Mouse (Mus musculus): ENCODE data around the gene Il12rb1. TPM values are rescaled to one million over a fixed set of nuclear protein-coding genes. Genes with fewer than 3 reads are reported as not detected.

The Il12rb1 gene
- polyA plus RNA-seq, 1 experiment: 1.1 TPM

GRCm38 (mm10) chr8:70772075-70772474 is 36.2 kb upstream of the Il12rb1 start:
- Histone ChIP-seq H3K4me3 (ENCODE audit: insufficient read depth, low read length) (no peak overlapping the region), H3K4me1 (ENCODE audit: control insufficient read depth, insufficient read depth, low read length) (peaks cover 8% of the 10 kb centered on the region; the same call in 1 of the 2 replicates), H3K27ac (ENCODE audit: insufficient read depth, low read length) (no peak overlapping the region)
- TF ChIP-seq POLR2A (IDR thresholded peaks at IDR 0.05; ENCODE audit: extremely low read depth, insufficient read depth, low read length) (no peak), CTCF (IDR thresholded peaks at IDR 0.05; ENCODE audit: extremely low read depth, insufficient read depth, low read length) (no peak)

- H3K4me3 ChIP-seq (ENCODE audit: insufficient read depth, low read length): no peak overlapping the region
- no peak overlapping the region for H3K27ac ChIP-seq (ENCODE audit: insufficient read depth, low read length)
- H3K4me1 ChIP-seq (ENCODE audit: control insufficient read depth, insufficient read depth, low read length): peaks cover 8% of the 10 kb centered on the region; the same call in 1 of the 2 replicates
- TF ChIP-seq CTCF (IDR thresholded peaks at IDR 0.05; ENCODE audit: extremely low read depth, insufficient read depth, low read length): no peak
- no peak for TF ChIP-seq POLR2A (IDR thresholded peaks at IDR 0.05; ENCODE audit: extremely low read depth, insufficient read depth, low read length)
Observed at GRCm38 (mm10) chr8:70772890-70773289, 35.4 kb upstream of the Il12rb1 start.

DNA sequence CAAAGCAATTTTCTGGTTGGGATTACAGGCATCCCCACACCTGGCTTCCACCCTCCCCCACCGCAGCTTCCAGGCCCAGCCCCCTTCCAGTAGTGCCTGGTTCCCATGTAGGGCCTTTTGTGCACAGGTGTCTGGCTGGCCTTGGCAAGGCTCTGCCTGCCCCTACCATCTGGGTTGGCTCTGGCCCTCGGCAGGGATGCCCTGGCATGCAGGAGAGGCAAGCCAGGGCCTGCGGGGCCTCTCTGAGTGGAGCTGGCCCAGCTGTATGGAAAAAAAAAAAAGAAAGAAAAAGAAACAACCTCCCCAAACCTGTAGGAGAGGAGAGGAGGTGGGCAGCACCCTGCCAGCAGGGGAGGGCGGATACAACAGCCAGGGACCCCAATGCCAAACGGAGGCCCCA is 34.8 kb upstream of the Il12rb1 start:
- H3K27ac ChIP-seq (ENCODE audit: insufficient read depth, low read length): peak overlapping the region; percentile 41; the same call in 1 of the 2 replicates

GRCm38 (mm10) chr8:70773833-70774232 is 34.4 kb upstream of the Il12rb1 start:
- Histone ChIP-seq H3K27ac (ENCODE audit: insufficient read depth, low read length) (peak overlapping the region; percentile 41; the same call in 1 of the 2 replicates), H3K4me1 (ENCODE audit: control insufficient read depth, insufficient read depth, low read length) (peaks cover 8% of the 10 kb centered on the region; the same call in 1 of the 2 replicates), H3K4me3 (ENCODE audit: insufficient read depth, low read length) (no peak overlapping the region)
- no peak for TF ChIP-seq POLR2A (IDR thresholded peaks at IDR 0.05; ENCODE audit: extremely low read depth, insufficient read depth, low read length)
- TF ChIP-seq CTCF (IDR thresholded peaks at IDR 0.05; ENCODE audit: extremely low read depth, insufficient read depth, low read length): no peak

More for the DNA sequence above, 34.8 kb upstream of the Il12rb1 start:
- no peak for TF ChIP-seq POLR2A (IDR thresholded peaks at IDR 0.05; ENCODE audit: extremely low read depth, insufficient read depth, low read length)
- no peak for TF ChIP-seq CTCF (IDR thresholded peaks at IDR 0.05; ENCODE audit: extremely low read depth, insufficient read depth, low read length)
- H3K4me3 ChIP-seq (ENCODE audit: insufficient read depth, low read length): no peak overlapping the region
- peaks cover 8% of the 10 kb centered on the region; the same call in 1 of the 2 replicates for H3K4me1 ChIP-seq (ENCODE audit: control insufficient read depth, insufficient read depth, low read length)

DNA sequence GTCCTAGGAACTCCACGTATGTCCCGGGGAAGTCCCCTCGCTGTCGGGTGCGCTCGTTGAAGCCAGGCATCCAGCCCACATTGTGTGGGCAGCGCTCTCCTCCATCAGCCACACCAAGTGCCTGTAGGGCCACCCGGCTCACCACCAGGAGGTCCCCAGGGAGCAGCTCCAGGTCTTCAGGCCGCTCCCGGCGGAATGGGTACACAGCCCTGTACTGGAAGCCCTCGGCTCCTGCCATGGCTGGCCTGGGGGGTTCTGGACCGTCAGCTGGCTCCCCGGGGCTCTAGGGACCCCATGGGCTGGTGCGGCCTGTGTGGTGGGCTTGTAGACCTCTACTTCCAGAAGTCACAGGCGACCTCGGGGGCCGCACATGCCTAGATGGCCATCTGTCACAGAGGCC is 33.5 kb upstream of the Il12rb1 start:
- no peak overlapping the region for H3K4me3 ChIP-seq (ENCODE audit: insufficient read depth, low read length)
- H3K27ac ChIP-seq (ENCODE audit: insufficient read depth, low read length): no peak overlapping the region
- peaks cover 8% of the 10 kb centered on the region; the same call in 1 of the 2 replicates for H3K4me1 ChIP-seq (ENCODE audit: control insufficient read depth, insufficient read depth, low read length)
- TF ChIP-seq POLR2A (IDR thresholded peaks at IDR 0.05; ENCODE audit: extremely low read depth, insufficient read depth, low read length) (no peak), CTCF (IDR thresholded peaks at IDR 0.05; ENCODE audit: extremely low read depth, insufficient read depth, low read length) (no peak)

DNA sequence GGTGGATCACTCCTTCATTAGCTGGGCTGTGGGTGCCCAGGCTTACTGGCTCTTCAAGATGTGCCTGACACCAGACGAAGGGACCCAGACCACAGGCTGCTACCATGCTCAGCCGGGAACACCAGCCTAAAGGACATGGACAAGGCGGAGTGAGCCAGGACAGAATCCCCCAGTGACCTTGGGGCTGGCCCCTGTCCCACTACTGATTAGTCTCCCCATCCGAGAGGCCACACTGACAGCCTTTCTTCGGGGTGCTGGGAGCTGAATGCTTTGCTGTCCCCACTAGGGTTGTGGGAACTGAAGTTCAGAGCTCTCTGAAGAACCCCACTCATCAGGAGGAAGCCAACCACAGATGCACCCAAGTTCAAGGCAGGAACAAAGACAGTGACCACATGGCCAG is 33.0 kb upstream of the Il12rb1 start:
- TF ChIP-seq CTCF (IDR thresholded peaks at IDR 0.05; ENCODE audit: extremely low read depth, insufficient read depth, low read length) (no peak), POLR2A (IDR thresholded peaks at IDR 0.05; ENCODE audit: extremely low read depth, insufficient read depth, low read length) (no peak)
- no peak overlapping the region for H3K27ac ChIP-seq (ENCODE audit: insufficient read depth, low read length)
- peak overlapping the region; percentile 41 for H3K4me3 ChIP-seq (ENCODE audit: insufficient read depth, low read length)
- peaks cover 8% of the 10 kb centered on the region; the same call in 1 of the 2 replicates for H3K4me1 ChIP-seq (ENCODE audit: control insufficient read depth, insufficient read depth, low read length)

DNA sequence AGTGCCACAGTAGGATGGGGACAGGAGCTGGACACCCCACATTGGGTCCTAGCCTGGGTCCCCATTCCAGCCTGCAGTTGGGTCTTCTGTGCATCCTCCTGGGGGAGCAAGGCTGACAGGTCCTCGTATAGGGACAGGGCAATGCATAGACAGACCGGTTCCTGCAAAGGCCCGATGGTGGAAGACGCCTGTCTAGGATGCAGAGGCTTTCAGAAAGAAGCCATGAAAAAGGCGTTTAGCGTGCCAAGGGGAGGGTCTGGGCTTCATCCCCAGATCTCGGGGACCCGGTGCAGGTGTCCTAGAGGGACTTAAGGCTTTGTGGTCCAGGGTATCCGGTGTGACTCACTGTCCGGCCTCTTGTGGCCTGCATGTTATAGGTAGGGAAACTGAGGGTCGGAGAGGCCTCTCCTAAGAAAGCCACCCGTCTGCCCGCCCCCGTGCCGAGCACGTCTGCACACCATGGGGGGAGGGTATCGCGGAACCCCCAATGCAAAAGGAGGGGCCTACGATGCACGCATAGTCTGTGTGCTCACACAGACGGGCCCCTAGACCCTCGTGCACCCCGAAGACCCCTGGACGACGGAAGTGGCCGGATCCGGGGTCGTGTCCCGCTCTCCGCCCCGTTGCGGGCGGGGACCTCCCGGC is 32.3 kb upstream of the Il12rb1 start:
- Histone ChIP-seq H3K4me3 (ENCODE audit: insufficient read depth, low read length) (peak overlapping the region; percentile 41), H3K4me1 (ENCODE audit: control insufficient read depth, insufficient read depth, low read length) (peaks cover 8% of the 10 kb centered on the region; the same call in 1 of the 2 replicates), H3K27ac (ENCODE audit: insufficient read depth, low read length) (peak overlapping the region; percentile 94)
- TF ChIP-seq CTCF (IDR thresholded peaks at IDR 0.05; ENCODE audit: extremely low read depth, insufficient read depth, low read length) (no peak), POLR2A (IDR thresholded peaks at IDR 0.05; ENCODE audit: extremely low read depth, insufficient read depth, low read length) (no peak)

DNA sequence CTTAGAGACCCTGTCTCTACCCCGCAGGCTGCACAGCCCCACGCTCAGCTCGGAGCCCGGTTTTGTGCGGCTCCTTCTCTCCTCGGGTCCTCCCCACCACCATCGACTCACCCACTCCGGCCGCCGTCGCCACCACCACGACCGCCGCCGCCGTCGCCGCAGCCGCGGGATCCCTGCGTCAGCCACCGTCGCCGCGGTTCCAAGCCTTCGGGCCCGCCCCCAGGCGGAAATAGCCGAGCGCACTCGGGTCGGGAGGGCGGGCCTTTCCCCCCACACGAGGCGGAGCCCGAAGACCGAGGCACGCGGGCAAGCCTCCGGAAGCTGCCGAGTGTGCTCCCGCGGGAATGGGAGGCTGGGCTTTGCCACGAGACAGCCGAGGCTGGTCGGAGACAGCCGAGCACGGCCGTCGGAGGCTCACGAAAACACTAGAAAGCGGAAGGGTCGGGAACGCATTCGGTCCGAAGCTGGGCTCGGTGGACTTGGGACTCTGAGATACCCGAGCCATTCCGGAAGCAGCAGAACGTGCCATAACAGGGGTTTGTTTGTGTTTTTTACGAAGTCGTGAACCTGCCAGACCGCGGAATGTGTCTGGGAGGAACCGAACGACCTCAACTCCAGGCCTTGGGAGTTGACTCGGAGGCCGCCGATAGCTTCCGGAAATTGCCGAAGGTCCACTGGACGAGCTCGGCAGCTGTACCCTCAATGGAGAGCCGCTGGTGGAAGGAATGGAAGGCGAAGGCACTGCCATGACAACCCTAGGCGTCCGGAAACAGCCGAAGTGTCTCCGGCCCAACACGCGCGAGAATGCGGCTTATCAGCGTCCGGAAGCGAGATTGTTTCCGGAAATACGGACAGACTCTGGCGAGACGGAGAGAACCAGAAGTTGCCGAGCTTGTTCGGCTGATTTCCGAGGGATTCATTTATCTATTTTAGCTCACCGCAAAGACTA is 31.5 kb upstream of the Il12rb1 start, which contains the start of gene Pik3r2:
Pik3r2 (minus strand) TSS at position 218 of the 949 bp plus-strand sequence.
- peak within 1 kb of the TSS; percentile 41 for H3K4me3 ChIP-seq (ENCODE audit: insufficient read depth, low read length)
- TF ChIP-seq CTCF (IDR thresholded peaks at IDR 0.05; ENCODE audit: extremely low read depth, insufficient read depth, low read length) (no peak), POLR2A (IDR thresholded peaks at IDR 0.05; ENCODE audit: extremely low read depth, insufficient read depth, low read length) (peak; percentile 76)
- peak within 1 kb of the TSS; percentile 94 for H3K27ac ChIP-seq (ENCODE audit: insufficient read depth, low read length)
- H3K4me1 ChIP-seq (ENCODE audit: control insufficient read depth, insufficient read depth, low read length): peaks cover 8% of the 10 kb centered on the region; the same call in 1 of the 2 replicates

DNA sequence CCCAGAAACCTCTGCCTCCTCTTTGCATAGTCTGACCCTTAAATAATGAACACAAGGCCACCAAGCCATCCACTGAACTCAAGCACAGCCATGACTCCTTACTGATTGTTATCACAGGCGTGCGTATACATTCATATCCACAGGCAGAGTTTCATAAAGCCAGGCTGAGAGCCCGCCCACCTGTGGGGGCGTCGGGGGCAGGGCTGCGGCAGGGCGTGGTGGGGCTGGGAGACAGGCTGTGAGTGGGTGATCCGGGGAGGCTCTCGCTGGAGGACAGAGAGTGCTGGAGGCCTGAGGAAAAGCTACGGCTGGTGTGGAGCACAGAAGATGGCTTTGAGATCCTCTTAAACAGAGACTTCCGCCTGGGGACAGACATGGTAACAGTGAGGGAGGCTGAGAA is 28.2 kb upstream of the Il12rb1 start:
- H3K4me1 ChIP-seq (ENCODE audit: control insufficient read depth, insufficient read depth, low read length): peaks cover 6% of the 10 kb centered on the region; the same call in 1 of the 2 replicates
- TF ChIP-seq POLR2A (IDR thresholded peaks at IDR 0.05; ENCODE audit: extremely low read depth, insufficient read depth, low read length) (no peak), CTCF (IDR thresholded peaks at IDR 0.05; ENCODE audit: extremely low read depth, insufficient read depth, low read length) (no peak)
- no peak overlapping the region for H3K27ac ChIP-seq (ENCODE audit: insufficient read depth, low read length)
- H3K4me3 ChIP-seq (ENCODE audit: insufficient read depth, low read length): no peak overlapping the region

Measured in cortical plate, adult 2 months (tissue).